Mouse (Mus musculus) midbrain, embryonic 16.5 days (tissue): ENCODE results near the gene Myt1l. TPM values are rescaled to one million over a fixed set of nuclear protein-coding genes. Genes with fewer than 3 reads are reported as not detected.
A peak's percentile ranks its signal among the peaks of the same experiment; 100 is the strongest.

Experiments used
- ATAC-seq: fragments of 200-750 bp; cut with Nextera tagmentation; 2 replicates; pipeline ENCODE4 v1.8.0; 2017; ENCODE audit warnings: moderate TSS enrichment
- H3K27ac ChIP-seq: fragments of 300-500 bp; sonication (generic); 2 replicates; pipeline ENCODE4 v1.5.1; 2014; ENCODE audit warnings: mild to moderate bottlenecking, low read length, mixed read lengths
- H3K27me3 ChIP-seq: fragments of 300-500 bp; sonication (generic); 2 replicates; pipeline ENCODE4 v1.6.1; 2014; ENCODE audit warnings: low read depth, low read length, mixed read lengths; ENCODE audit not compliant: control insufficient read depth, insufficient read depth
- H3K36me3 ChIP-seq: fragments of 300-500 bp; sonication (generic); 2 replicates; pipeline ENCODE4 v1.6.1; 2014; ENCODE audit warnings: mild to moderate bottlenecking, low read length, moderate library complexity, mixed read lengths; ENCODE audit not compliant: control insufficient read depth, insufficient read depth
- H3K4me1 ChIP-seq: fragments of 300-500 bp; sonication (generic); 2 replicates; pipeline ENCODE4 v1.6.1; 2014; ENCODE audit warnings: mild to moderate bottlenecking, low read length, mixed read lengths; ENCODE audit not compliant: control insufficient read depth, insufficient read depth
- H3K4me2 ChIP-seq: fragments of 300-500 bp; sonication (generic); 2 replicates; pipeline ENCODE4 v1.6.1; 2014; ENCODE audit warnings: mild to moderate bottlenecking, low read length, mixed read lengths
- H3K4me3 ChIP-seq: fragments of 300-500 bp; sonication (generic); 2 replicates; pipeline ENCODE4 v1.5.1; 2014; ENCODE audit warnings: low read depth, mild to moderate bottlenecking, low read length, moderate library complexity, mixed read lengths
- H3K9ac ChIP-seq: fragments of 300-500 bp; sonication (generic); 2 replicates; pipeline ENCODE4 v1.6.1; 2014; ENCODE audit warnings: low read depth, low read length, mixed read lengths
- H3K9me3 ChIP-seq: fragments of 300-500 bp; sonication (generic); replicated peaks from 2 replicates; pipeline ENCODE4 v1.6.1; 2014; ENCODE audit warnings: mild to moderate bottlenecking, low read length, mixed read lengths; ENCODE audit not compliant: control insufficient read depth, poor library complexity, severe bottlenecking
- WGBS: fragments of 180-500 bp; shearing (Covaris S2); extraction: QIAGEN DNeasy Blood & Tissue Kit; methylation state at CpG from one replicate; pipeline ENCODE4 v1.1.7; 2014; 5-methylcytosine and 5-hydroxymethylcytosine counted together
- polyA plus RNA-seq: library from polyadenylated mRNA; unstranded; fragments of >200 nt; fragmentation: Nextera tagmentation; extraction: Ambion mirVana; gene quantifications from 2 replicates; pipeline ENCODE4 v1.2.1, GENCODE M21; 2015

Gene Myt1l
- polyA plus RNA-seq, 1 experiment from 2014 or later, result 304 TPM

DNA sequence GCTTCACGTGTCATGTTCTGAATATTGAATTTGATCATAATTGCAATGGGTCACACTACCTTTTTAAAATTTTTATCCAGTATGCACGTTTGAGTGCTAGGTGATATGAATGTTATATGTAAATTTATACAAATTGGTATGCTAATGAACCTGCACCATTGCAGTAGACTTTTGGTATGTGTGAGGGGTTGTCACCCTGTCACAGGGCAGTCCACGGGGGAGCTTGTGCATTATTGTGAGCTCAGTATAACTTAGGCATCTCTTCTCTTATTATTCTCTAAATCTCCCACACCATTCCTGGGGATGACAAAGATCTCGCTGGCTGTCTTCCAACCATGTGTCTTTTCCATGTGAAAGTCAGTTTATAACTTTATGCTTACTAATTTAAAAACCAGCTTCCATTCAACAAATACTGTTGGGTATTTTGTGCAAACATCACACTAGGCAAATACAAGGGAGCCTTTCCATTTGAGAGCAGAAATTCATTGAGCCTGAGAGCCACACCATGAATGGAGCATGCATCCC, 222.5 kb downstream of the Myt1l start:
- 54% methylated on average over 4 of the region's 4 CpGs for WGBS
- H3K27me3 ChIP-seq, result no peaks in the 10 kb centered on the region
- no peaks in the 10 kb centered on the region for H3K9me3 ChIP-seq
- no peak overlapping the region for H3K4me3 ChIP-seq
- H3K4me2 ChIP-seq, result no peak overlapping the region
- H3K27ac ChIP-seq, result peak overlapping the region; percentile 38; the same call in 1 of the 2 replicates
- ATAC-seq, result peak; percentile 54
- no peaks in the 10 kb centered on the region for H3K36me3 ChIP-seq
- H3K4me1 ChIP-seq, result peaks cover 6% of the 10 kb centered on the region
- H3K9ac ChIP-seq, result no peak overlapping the region

DNA sequence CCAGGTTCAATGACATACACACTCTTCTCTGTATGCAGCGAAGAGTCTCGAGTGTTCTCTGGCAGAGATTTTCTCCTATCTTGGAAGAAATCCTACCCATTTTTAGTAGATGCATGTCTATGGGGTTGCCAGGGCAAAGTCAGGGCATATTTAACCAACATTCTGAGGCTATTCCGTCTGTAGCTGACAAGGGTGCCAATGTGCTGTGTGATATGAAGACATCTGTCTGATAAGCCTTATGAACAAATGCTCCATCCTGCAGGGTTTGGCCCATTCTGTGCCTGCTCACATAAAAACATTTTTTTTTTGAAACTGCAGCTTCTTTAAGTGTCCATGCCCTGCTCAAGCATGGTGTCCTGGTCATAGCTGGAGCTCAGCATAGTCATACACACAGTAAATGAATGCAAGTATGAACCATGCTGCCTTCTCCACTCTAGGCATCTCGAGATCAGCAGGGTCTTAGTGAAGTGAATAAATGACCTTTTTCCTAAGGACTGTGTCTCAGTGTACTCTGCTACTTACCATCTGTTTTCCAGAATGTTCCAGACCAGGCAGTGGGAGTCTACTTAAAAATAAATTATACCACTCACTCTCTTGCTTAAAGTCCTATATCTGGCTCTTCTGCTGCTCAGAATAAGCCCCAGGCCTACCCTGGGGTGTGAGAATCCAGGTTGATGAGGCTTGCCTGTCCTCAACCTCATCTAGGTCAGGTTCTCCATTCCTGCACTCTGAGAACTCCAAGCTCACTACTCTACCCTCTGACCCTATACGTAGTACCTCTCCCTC, 227.1 kb downstream of the Myt1l start:
- Histone ChIP-seq H3K36me3 (no peaks in the 10 kb centered on the region), H3K4me2 (no peak overlapping the region), H3K9ac (no peak overlapping the region), H3K27ac (no peak overlapping the region), H3K4me3 (no peak overlapping the region), H3K4me1 (peaks cover 3% of the 10 kb centered on the region), H3K9me3 (no peaks in the 10 kb centered on the region), H3K27me3 (no peaks in the 10 kb centered on the region)
- 88% methylated on average over 5 of the region's 5 CpGs for WGBS
- no peak for ATAC-seq

DNA sequence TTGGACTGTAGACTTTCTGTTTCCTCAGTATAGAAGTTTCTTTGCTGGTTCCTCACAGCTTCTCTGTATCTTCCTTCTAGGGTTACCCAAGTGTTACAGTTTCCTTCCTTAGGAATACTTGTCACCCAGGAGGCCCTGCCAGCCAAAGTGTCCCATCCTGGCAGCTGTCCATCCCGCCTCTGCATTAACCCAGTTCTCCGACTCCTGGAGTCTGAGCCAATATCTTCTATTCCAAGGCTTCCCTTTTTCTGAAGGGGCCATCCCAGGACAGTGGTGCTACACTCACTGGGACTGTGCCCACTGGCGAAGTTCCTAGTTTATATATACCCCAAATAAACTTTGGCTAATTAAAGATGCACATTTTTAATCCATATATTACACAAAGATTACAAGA, 227.7 kb downstream of the Myt1l start:
- Histone ChIP-seq H3K4me2 (no peak overlapping the region), H3K4me3 (no peak overlapping the region), H3K27me3 (no peaks in the 10 kb centered on the region), H3K9ac (no peak overlapping the region), H3K9me3 (no peaks in the 10 kb centered on the region), H3K36me3 (no peaks in the 10 kb centered on the region), H3K4me1 (0 out of 2 replicates have a peak, but pooled peaks cover 3% of the 10 kb centered on the region), H3K27ac (no peak overlapping the region)
- no peak for ATAC-seq
- WGBS, result 92% methylated on average over 3 of the region's 3 CpGs

DNA sequence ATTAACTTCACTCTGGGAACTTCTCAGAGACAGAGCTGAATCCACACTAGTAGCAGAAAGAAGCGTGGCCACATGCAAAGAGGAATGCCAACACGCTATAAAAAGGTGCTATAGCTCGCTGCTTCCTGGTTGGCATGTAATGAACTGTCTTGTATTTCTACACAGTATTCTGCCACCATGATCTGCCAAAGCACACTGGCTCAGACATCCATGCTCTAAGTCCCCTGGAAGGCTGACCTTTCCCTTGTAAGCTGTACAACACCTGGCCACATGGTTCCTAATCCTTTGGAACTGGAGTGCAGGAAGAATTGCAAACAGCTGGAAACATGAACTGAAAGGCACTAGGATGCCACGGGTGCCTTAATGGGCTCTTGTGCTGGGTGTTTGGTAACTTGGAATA, 232.4 kb downstream of the Myt1l start:
- 81% methylated on average over 4 of the region's 4 CpGs for WGBS
- Histone ChIP-seq H3K4me3 (no peak overlapping the region), H3K9ac (no peak overlapping the region), H3K4me2 (no peak overlapping the region), H3K36me3 (no peaks in the 10 kb centered on the region), H3K27ac (no peak overlapping the region), H3K9me3 (no peaks in the 10 kb centered on the region), H3K4me1 (no peaks in the 10 kb centered on the region), H3K27me3 (no peaks in the 10 kb centered on the region)
- ATAC-seq, result no peak

DNA sequence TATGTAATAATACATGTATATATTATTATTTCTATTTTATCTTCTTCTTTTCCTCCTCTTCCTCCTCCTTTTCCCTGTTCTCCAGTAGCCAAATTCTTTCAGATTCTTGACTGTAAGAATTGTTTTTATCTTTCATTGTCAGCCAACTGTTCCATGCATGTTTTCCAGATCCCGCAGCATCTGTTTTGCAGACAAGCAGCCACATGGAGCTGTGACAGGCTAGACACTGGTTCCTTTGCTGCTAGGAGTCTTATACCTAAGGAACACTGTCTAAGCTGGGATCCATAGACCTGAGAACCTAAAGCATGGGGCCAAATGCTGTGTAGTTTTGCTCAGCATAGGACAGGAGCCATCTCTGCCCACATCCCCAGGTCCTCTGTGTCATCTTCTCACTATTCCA, 238.0 kb downstream of the Myt1l start:
- H3K36me3 ChIP-seq, result no peaks in the 10 kb centered on the region
- H3K27me3 ChIP-seq, result no peaks in the 10 kb centered on the region
- no peak for ATAC-seq
- no peak overlapping the region for H3K9ac ChIP-seq
- no peak overlapping the region for H3K4me2 ChIP-seq
- no peak overlapping the region for H3K27ac ChIP-seq
- peaks cover 3% of the 10 kb centered on the region; the same call in 1 of the 2 replicates for H3K4me1 ChIP-seq
- H3K9me3 ChIP-seq, result no peaks in the 10 kb centered on the region
- 90% methylated on average over 1 of the region's 1 CpGs for WGBS
- no peak overlapping the region for H3K4me3 ChIP-seq

DNA sequence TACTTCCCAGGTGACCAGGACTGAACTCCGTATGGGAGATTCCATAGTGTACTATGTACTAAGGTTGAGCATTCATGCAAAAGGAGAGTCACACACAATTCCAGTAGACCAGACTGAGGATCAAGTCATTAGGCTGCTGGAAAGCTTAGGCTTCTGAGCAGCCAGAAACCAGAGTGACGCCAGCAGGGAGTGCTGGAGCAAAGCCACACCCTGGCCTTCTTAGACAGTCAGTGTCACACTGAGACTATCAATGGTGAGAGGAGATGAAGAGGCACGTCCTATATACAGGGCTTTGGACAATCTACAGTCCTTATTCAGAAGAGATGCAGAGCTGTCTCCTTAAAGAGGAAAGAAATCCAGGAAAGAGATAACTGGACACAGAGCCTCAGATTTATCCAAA, 243.6 kb downstream of the Myt1l start:
- Histone ChIP-seq H3K4me3 (no peak overlapping the region), H3K4me1 (peaks cover 3% of the 10 kb centered on the region; the same call in 1 of the 2 replicates), H3K36me3 (peaks cover 7% of the 10 kb centered on the region; the same call in 1 of the 2 replicates), H3K27me3 (no peaks in the 10 kb centered on the region), H3K9ac (no peak overlapping the region), H3K4me2 (no peak overlapping the region), H3K27ac (peak overlapping the region; percentile 54), H3K9me3 (no peaks in the 10 kb centered on the region)
- 77% methylated on average over 3 of the region's 3 CpGs for WGBS
- ATAC-seq, result no peak

DNA sequence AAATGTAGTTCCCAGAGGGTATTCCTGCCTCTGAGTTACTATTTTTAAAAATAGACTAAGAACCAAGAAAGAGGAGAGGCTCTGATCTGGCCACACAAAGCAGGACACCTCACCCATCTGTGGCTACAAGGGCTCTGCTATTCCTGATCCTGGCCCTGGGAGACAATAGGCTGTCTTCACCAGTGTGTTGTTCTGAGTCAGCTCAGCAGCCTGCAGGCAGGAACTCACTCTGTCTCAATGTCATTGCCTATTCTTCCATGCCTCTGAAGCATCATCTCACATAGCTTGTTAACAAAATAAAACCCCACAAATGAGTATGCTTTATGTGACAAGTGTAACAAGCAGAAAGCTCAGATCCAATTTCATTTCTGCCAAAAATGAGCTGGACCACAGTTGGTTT, 244.2 kb downstream of the Myt1l start:
- H3K9ac ChIP-seq, result no peak overlapping the region
- no peak for ATAC-seq
- 0 out of 2 replicates have a peak overlapping the region, but pooled peaks have one; percentile 54 for H3K27ac ChIP-seq
- H3K4me3 ChIP-seq, result no peak overlapping the region
- H3K4me2 ChIP-seq, result no peak overlapping the region
- peaks cover 7% of the 10 kb centered on the region; the same call in 1 of the 2 replicates for H3K36me3 ChIP-seq
- H3K4me1 ChIP-seq, result peaks cover 3% of the 10 kb centered on the region; the same call in 1 of the 2 replicates
- H3K9me3 ChIP-seq, result no peaks in the 10 kb centered on the region
- H3K27me3 ChIP-seq, result no peaks in the 10 kb centered on the region

DNA sequence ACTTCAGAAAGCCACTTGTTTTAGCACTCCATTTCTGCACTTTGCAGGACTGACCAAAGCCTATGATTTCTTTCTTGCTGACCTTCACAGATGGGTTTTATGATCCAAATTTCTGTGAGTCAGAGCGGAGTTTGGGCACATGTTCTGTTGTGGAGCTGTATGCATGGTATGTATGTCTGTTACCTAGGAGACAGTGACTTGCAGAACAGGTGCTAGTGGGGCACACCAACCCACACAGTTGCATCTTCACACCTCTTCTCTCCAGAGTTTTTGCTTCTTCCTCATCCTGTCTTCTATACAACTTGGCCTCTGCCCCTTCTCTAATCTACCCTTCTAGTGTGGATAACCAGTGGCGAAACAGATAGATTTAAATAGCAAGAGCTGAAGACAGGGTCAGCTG, 250.7 kb downstream of the Myt1l start:
- Histone ChIP-seq H3K4me1 (no peaks in the 10 kb centered on the region), H3K9me3 (no peaks in the 10 kb centered on the region), H3K27me3 (no peaks in the 10 kb centered on the region), H3K36me3 (peaks cover 7% of the 10 kb centered on the region; the same call in 1 of the 2 replicates), H3K4me2 (no peak overlapping the region), H3K9ac (no peak overlapping the region), H3K4me3 (no peak overlapping the region), H3K27ac (no peak overlapping the region)
- WGBS, result 90% methylated on average over 2 of the region's 2 CpGs
- no peak for ATAC-seq

DNA sequence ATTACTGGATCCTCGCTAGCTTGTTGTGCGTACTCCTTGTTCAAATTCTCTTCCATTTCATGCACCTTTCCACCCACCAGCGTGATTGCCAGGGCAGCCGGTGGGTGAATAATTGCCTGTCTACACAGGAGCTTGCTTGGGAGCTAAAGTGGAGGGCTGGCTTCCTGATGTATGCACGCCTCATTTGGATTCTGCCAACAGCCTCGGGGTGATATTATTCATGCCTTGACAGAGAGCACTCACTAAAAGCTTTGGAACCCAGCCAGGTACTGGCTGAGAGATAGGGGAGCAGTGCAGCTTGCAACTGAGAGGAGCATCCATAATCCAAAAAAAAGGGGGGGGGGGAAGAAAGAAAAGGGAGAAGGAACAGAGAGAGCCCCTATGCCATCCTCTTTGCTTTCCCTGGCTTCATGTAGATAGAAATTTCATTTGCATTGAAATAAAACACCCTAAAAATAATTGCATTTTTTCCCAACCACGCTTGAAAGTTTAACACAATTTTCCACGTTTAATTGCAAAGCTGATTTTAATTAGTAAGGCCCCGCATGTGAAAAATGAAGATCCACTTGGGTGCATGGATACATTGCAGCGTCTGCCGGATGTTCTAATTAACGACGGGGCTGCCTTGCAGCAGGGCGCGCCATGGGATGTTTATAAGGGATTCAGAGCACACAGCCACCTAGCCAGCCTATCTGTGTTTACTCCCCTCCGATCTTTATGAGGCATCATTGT, 261.3 kb downstream of the Myt1l start:
- H3K36me3 ChIP-seq, result no peaks in the 10 kb centered on the region
- peak overlapping the region; percentile 92 for H3K27ac ChIP-seq
- peak overlapping the region; percentile 43 for H3K4me2 ChIP-seq
- peak; percentile 92 for ATAC-seq
- no peaks in the 10 kb centered on the region for H3K27me3 ChIP-seq
- 13% methylated on average over 16 of the region's 16 CpGs for WGBS
- H3K4me3 ChIP-seq, result no peak overlapping the region
- H3K9ac ChIP-seq, result peak overlapping the region; percentile 53
- H3K9me3 ChIP-seq, result no peaks in the 10 kb centered on the region
- H3K4me1 ChIP-seq, result peaks cover 37% of the 10 kb centered on the region
